Mouse (Mus musculus) E14TG2a.4 (cell line): ENCODE measurements around the gene Rps6ka5.

Source experiments
- CTCF ChIP-seq: conservative IDR thresholded peaks from 2 replicates; pipeline ENCODE4 v1.5.1; 2014; ENCODE audit warnings: low read length
- NANOG ChIP-seq: IDR thresholded peaks from 2 replicates; pipeline ENCODE4 v1.6.1; 2014; ENCODE audit warnings: borderline replicate concordance, low read length, mixed read lengths
- POU5F1 ChIP-seq: IDR thresholded peaks from 2 replicates; pipeline ENCODE4 v1.6.1; 2014; ENCODE audit warnings: low read length, borderline replicate concordance

DNA sequence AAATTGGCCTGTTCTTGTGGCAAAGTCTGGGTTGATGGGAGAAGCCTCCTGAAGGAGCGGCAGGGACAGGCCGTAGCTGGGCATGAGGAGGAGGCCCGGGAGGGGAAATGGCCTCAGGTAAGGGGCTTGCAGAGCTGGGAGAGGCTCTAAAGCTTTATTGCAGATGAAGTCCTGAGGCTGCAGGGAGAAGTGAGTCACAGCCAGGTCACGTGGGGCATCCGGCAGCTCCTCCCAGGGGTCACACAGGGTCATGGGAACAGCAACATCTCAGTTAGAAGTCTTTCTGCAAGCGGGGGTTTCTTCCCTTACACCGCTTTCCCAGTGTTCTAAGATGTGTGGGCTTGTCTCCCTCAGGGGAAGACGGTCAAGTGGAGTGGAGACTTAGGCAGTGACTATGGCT lies 197.6 kb downstream of the Rps6ka5 start:
- no peak for TF ChIP-seq CTCF
- no peak for TF ChIP-seq POU5F1
- TF ChIP-seq NANOG: no peak
